Mouse (Mus musculus) heart, embryonic 13.5 days (tissue): ENCODE results near the gene Sell. TPM values are rescaled to one million over a fixed set of nuclear protein-coding genes. Genes with fewer than 3 reads are reported as not detected.

Source experiments
- ATAC-seq: fragments of 200-750 bp; cut with Nextera tagmentation; 2 replicates; pipeline ENCODE4 v1.8.0; 2017; ENCODE audit warnings: moderate TSS enrichment; ENCODE audit not compliant: insufficient number of reproducible peaks, low FRiP score, low TSS enrichment; ENCODE audit errors: extremely low read depth
- H3K27ac ChIP-seq: fragments of 300-500 bp; sonication (generic); replicated peaks from 2 replicates; pipeline ENCODE4 v1.5.1; 2015; ENCODE audit warnings: moderate library complexity, mild to moderate bottlenecking, inconsistent platforms
- H3K27me3 ChIP-seq: fragments of 300-500 bp; sonication (generic); replicated peaks from 2 replicates; pipeline ENCODE4 v1.6.1; 2015; ENCODE audit warnings: mild to moderate bottlenecking, inconsistent platforms
- H3K36me3 ChIP-seq: fragments of 300-500 bp; sonication (generic); 2 replicates; pipeline ENCODE4 v1.6.1; 2015; ENCODE audit warnings: mild to moderate bottlenecking, inconsistent platforms
- H3K4me1 ChIP-seq: fragments of 300-500 bp; sonication (generic); 2 replicates; pipeline ENCODE4 v1.6.1; 2015; ENCODE audit warnings: inconsistent platforms
- H3K4me2 ChIP-seq: fragments of 300-500 bp; sonication (generic); 2 replicates; pipeline ENCODE4 v1.6.1; 2015; ENCODE audit warnings: inconsistent platforms, mild to moderate bottlenecking, moderate library complexity
- H3K4me3 ChIP-seq: fragments of 300-500 bp; sonication (generic); 2 replicates; pipeline ENCODE4 v1.5.1; 2015; ENCODE audit warnings: moderate library complexity, mild to moderate bottlenecking, inconsistent platforms
- H3K9ac ChIP-seq: fragments of 300-500 bp; sonication (generic); 2 replicates; pipeline ENCODE4 v1.6.1; 2015; ENCODE audit warnings: inconsistent platforms, mild to moderate bottlenecking, moderate library complexity
- H3K9me3 ChIP-seq: fragments of 300-500 bp; sonication (generic); 2 replicates; pipeline ENCODE4 v1.6.1; 2016; ENCODE audit warnings: inconsistent platforms
- WGBS: fragments of 180-500 bp; shearing (Covaris S2); methylation state at CpG from one replicate; pipeline ENCODE4 v1.1.7; 2015; ENCODE audit warnings: mixed read lengths; 5-methylcytosine and 5-hydroxymethylcytosine counted together
- polyA plus RNA-seq: library from polyadenylated mRNA; unstranded; fragments of >200 nt; fragmentation: Nextera tagmentation; extraction: Ambion mirVana; gene quantifications from 2 replicates; pipeline ENCODE4 v1.2.1, GENCODE M21; 2015

The Sell gene
- polyA plus RNA-seq, 1 experiment from 2014 or later: 0.72 TPM

DNA sequence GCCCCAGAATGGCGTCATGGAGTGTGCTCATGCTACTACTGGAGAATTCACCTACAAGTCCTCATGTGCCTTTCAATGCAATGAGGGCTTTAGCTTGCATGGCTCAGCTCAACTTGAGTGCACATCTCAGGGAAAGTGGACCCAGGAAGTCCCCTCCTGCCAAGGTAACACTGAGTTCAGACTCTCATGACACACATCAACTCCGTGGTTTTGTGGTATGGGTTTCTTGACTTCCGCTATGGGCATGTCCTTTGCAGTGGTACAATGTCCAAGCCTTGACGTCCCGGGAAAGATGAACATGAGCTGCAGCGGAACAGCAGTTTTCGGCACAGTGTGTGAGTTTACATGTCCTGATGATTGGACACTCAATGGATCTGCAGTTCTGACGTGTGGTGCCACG is 8.2 kb upstream of the Sell start:
- no peaks in the 10 kb centered on the region for H3K9me3 ChIP-seq
- no peaks in the 10 kb centered on the region for H3K36me3 ChIP-seq
- WGBS: 76% methylated on average over 9 of the region's 9 CpGs

GRCm38 (mm10) chr1:164054800-164055199 is 7.0 kb upstream of the Sell start:
- Histone ChIP-seq H3K27me3 (no peaks in the 10 kb centered on the region), H3K9me3 (no peaks in the 10 kb centered on the region), H3K36me3 (no peaks in the 10 kb centered on the region), H3K4me3 (no peak overlapping the region), H3K27ac (no peak overlapping the region), H3K4me1 (no peaks in the 10 kb centered on the region), H3K9ac (no peak overlapping the region), H3K4me2 (no peak overlapping the region)
- ATAC-seq: no peak
- 34% methylated on average over 2 of the region's 2 CpGs for WGBS

More for the DNA sequence above, 8.2 kb upstream of the Sell start:
- Histone ChIP-seq H3K9ac (no peak overlapping the region), H3K4me3 (no peak overlapping the region), H3K27me3 (no peaks in the 10 kb centered on the region), H3K27ac (no peak overlapping the region), H3K4me1 (0 out of 2 replicates have a peak, but pooled peaks cover 2% of the 10 kb centered on the region), H3K4me2 (no peak overlapping the region)
- ATAC-seq: no peak

DNA sequence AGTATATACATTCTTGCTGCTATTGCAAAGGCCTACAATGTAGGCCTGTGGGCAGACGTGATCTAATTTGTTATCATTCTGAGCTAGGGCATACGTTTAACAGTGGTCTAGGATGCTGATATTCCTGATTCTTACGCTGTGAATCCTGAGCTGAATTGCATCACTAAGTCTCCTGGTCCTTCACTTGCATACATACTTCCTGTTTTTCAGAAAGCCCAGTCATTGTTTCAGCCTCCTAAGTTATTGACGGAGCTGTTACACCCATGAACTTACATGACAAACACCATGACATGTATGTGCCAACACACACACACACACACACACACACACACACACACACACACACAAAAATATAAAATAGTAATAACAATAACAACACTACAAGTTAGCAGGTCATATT is 1.7 kb upstream of the Sell start:
- Histone ChIP-seq H3K9me3 (no peaks in the 10 kb centered on the region), H3K4me2 (no peak overlapping the region), H3K27ac (no peak overlapping the region), H3K27me3 (no peaks in the 10 kb centered on the region), H3K4me1 (no peaks in the 10 kb centered on the region), H3K9ac (no peak overlapping the region), H3K36me3 (no peaks in the 10 kb centered on the region), H3K4me3 (no peak overlapping the region)
- ATAC-seq: no peak
- 79% methylated on average over 4 of the region's 4 CpGs for WGBS

GRCm38 (mm10) chr1:164061278-164061677 is 504 bp upstream of the Sell start:
- ATAC-seq: no peak
- Histone ChIP-seq H3K9me3 (no peaks in the 10 kb centered on the region), H3K4me1 (no peaks in the 10 kb centered on the region), H3K4me2 (no peak overlapping the region), H3K27ac (no peak overlapping the region), H3K36me3 (no peaks in the 10 kb centered on the region), H3K4me3 (no peak overlapping the region), H3K9ac (no peak overlapping the region), H3K27me3 (no peaks in the 10 kb centered on the region)
- 32% methylated on average over 4 of the region's 4 CpGs for WGBS

DNA sequence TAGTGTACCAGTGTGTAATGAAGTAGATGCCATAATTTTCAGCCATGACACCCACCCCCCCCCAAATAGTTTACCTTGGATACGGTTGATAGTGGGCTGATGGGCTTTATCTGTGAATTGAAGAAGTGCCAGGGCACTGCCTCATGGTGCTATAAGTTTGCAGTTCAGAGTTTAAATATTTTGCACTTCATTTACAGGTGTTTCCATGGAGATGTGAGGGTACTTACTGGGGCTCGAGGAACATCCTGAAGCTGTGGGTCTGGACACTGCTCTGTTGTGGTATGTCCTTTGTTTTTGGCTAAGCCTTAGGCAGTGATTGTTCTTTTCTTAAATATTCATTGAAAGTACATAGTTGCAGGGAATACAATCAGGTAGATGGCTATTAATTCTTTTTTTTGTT is 1.1 kb downstream of the Sell start:
- ATAC-seq: no peak
- no peak overlapping the region for H3K4me2 ChIP-seq
- H3K27me3 ChIP-seq: no peaks in the 10 kb centered on the region
- no peak overlapping the region for H3K9ac ChIP-seq
- 45% methylated on average over 2 of the region's 2 CpGs for WGBS
- no peaks in the 10 kb centered on the region for H3K36me3 ChIP-seq
- H3K4me1 ChIP-seq: no peaks in the 10 kb centered on the region
- no peaks in the 10 kb centered on the region for H3K9me3 ChIP-seq
- H3K27ac ChIP-seq: no peak overlapping the region
- no peak overlapping the region for H3K4me3 ChIP-seq

DNA sequence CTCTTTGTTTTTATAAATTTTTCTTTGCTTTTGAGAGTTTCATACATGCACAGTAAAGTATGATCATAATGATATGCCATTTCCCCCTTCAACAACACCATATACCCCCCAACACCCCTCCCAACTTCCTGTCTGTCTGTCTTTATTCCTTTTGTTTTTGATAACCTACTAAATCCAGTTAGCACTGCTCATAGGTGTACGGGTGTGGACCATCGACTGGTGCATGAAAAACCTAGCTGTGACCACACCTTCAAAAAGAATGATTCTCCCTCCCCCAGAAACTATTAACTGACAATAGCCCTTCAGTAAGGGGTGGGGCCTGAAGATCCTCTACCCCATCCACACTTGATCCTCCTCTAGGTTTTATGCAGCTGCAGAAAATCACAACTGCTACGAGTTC is 2.0 kb downstream of the Sell start:
- H3K4me1 ChIP-seq: no peaks in the 10 kb centered on the region
- H3K9ac ChIP-seq: no peak overlapping the region
- WGBS: 46% methylated on average over 3 of the region's 3 CpGs
- no peaks in the 10 kb centered on the region for H3K27me3 ChIP-seq
- no peak overlapping the region for H3K27ac ChIP-seq
- H3K4me3 ChIP-seq: no peak overlapping the region
- H3K9me3 ChIP-seq: no peaks in the 10 kb centered on the region
- ATAC-seq: no peak
- no peaks in the 10 kb centered on the region for H3K36me3 ChIP-seq
- no peak overlapping the region for H3K4me2 ChIP-seq

DNA sequence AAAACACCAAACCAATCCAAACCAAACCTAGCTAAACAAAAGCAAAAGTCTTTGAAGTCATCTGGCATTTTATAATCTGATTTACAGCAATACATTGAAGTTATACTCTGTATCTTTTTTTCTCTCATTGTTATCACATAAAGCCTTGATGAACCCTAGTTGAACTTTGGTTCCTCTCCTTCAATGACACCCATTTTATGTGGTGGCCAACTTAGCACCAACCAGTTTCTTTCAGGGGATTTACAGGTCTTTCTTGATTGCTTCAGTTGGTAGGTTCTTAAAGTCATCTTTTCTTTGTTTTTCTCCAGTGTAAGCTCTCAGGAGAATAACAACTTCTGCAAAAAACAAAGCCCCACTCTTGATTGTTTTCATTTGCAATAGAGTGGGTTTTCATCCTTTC is 7.5 kb downstream of the Sell start:
- H3K9me3 ChIP-seq: no peaks in the 10 kb centered on the region
- H3K4me3 ChIP-seq: no peak overlapping the region
- no peaks in the 10 kb centered on the region for H3K4me1 ChIP-seq
- no peak overlapping the region for H3K4me2 ChIP-seq
- no peak for ATAC-seq
- H3K27me3 ChIP-seq: no peaks in the 10 kb centered on the region
- no peak overlapping the region for H3K27ac ChIP-seq
- no peaks in the 10 kb centered on the region for H3K36me3 ChIP-seq
- no peak overlapping the region for H3K9ac ChIP-seq

DNA sequence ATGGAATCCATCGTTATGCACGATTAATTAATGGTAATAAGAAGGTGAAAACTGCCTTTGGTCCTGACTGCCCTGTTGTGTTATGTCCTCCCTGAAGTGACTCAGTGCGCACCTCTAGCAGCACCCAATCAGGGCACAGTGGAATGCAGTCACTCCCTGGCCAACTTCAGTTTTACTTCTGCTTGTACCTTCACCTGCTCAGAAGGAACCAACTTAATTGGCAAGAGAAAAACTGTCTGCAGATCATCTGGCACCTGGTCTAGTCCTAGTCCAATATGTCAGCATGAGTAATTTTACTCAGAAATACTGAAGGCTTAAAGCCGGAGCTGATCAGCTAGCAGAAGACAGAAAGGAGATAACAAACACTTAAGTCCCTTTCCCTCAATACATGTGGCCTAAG is 8.7 kb downstream of the Sell start:
- no peak overlapping the region for H3K9ac ChIP-seq
- no peak overlapping the region for H3K27ac ChIP-seq
- no peak for ATAC-seq
- no peaks in the 10 kb centered on the region for H3K9me3 ChIP-seq
- H3K27me3 ChIP-seq: no peaks in the 10 kb centered on the region
- no peaks in the 10 kb centered on the region for H3K4me1 ChIP-seq
- no peaks in the 10 kb centered on the region for H3K36me3 ChIP-seq
- no peak overlapping the region for H3K4me2 ChIP-seq
- no peak overlapping the region for H3K4me3 ChIP-seq
- 73% methylated on average over 4 of the region's 4 CpGs for WGBS

DNA sequence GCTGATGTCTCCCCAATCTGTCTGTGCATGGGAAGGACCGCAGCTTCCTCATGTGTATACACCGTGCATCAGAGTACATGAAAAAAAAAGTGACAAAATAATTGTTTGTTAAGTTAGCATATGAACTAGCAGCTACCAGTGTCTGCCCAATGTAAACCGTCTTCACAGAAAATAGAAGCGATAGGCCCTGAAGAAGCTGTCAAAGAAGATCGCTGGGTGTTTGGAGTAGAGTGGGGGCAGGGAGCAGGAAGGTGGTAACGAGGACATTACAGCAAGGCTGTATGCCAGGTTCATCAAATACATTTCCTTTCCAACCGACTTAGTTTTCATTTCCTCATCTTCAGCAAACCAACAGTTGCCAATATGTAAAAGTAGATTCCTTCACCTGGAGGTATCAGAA is 9.3 kb downstream of the Sell start:
- ATAC-seq: no peak
- Histone ChIP-seq H3K4me3 (no peak overlapping the region), H3K36me3 (no peaks in the 10 kb centered on the region), H3K27ac (no peak overlapping the region), H3K27me3 (no peaks in the 10 kb centered on the region), H3K4me1 (no peaks in the 10 kb centered on the region), H3K9me3 (no peaks in the 10 kb centered on the region), H3K9ac (no peak overlapping the region), H3K4me2 (no peak overlapping the region)
- 70% methylated on average over 7 of the region's 7 CpGs for WGBS

DNA sequence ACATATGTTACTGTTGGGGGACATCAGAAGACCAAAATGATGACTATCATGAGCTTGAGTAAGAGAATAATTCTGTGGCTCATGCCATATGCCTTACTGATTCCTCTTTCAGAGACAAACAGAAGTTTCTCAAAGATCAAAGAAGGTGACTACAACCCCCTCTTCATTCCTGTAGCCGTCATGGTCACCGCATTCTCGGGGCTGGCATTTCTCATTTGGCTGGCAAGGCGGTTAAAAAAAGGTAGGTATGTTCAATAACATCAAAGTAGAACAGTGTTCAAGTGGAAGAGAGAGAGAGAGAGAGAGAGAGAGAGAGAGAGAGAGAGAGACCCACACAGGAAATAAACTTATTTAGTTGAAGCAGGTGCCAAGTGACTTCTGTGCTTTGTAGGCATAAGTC is 10.2 kb downstream of the Sell start:
- Histone ChIP-seq H3K4me3 (no peak overlapping the region), H3K4me2 (no peak overlapping the region), H3K9me3 (no peaks in the 10 kb centered on the region), H3K4me1 (no peaks in the 10 kb centered on the region), H3K27ac (no peak overlapping the region), H3K9ac (no peak overlapping the region), H3K27me3 (no peaks in the 10 kb centered on the region), H3K36me3 (no peaks in the 10 kb centered on the region)
- no peak for ATAC-seq
- 79% methylated on average over 4 of the region's 4 CpGs for WGBS

DNA sequence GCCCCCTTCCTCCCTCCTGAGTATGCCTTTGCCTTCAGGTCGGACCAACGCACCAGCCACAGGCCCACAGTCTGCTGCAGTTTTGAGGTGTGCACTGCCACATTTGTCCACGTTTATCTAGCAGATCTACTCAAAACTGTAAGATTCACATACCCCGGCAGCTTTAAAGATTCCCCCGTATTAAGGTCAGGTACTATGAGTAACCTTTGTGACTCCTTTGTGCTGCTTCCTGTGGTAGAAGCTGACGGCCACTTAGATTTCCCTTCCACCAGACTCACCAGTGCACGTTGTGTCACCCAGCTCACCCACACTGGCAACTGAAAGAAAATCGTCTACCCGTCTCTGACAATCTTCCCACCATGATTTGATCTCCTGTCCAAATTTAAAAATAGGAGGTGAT is 11.3 kb downstream of the Sell start:
- 69% methylated on average over 9 of the region's 9 CpGs for WGBS
- no peaks in the 10 kb centered on the region for H3K36me3 ChIP-seq
- H3K9me3 ChIP-seq: no peaks in the 10 kb centered on the region
- H3K4me2 ChIP-seq: no peak overlapping the region
- no peak overlapping the region for H3K27ac ChIP-seq
- no peak overlapping the region for H3K4me3 ChIP-seq
- no peaks in the 10 kb centered on the region for H3K27me3 ChIP-seq
- H3K9ac ChIP-seq: no peak overlapping the region
- ATAC-seq: no peak
- no peaks in the 10 kb centered on the region for H3K4me1 ChIP-seq

DNA sequence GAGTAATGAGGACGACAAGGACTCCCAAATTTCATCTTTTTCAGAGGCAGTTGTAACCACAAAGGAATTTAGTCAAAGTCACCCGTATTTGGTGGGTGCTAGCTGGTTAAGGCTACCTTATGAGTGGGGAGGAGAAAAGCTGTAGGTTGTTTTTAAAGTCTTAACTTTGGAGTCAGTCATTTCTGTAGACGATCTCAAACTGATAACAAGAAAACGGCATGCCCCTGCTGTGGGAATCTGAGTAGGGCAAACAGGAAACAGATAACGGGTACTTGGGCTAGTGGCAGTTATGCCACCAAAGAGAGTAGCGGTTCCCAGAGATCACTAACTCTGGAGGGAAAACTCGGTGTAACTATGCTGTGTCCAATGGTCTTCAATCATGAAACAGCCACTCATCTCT is 12.0 kb downstream of the Sell start:
- H3K9me3 ChIP-seq: no peaks in the 10 kb centered on the region
- H3K9ac ChIP-seq: no peak overlapping the region
- ATAC-seq: no peak
- WGBS: 61% methylated on average over 7 of the region's 7 CpGs
- H3K4me3 ChIP-seq: no peak overlapping the region
- no peak overlapping the region for H3K4me2 ChIP-seq
- no peak overlapping the region for H3K27ac ChIP-seq
- no peaks in the 10 kb centered on the region for H3K4me1 ChIP-seq
- no peaks in the 10 kb centered on the region for H3K36me3 ChIP-seq
- H3K27me3 ChIP-seq: no peaks in the 10 kb centered on the region
